In the genomic region with DNA sequence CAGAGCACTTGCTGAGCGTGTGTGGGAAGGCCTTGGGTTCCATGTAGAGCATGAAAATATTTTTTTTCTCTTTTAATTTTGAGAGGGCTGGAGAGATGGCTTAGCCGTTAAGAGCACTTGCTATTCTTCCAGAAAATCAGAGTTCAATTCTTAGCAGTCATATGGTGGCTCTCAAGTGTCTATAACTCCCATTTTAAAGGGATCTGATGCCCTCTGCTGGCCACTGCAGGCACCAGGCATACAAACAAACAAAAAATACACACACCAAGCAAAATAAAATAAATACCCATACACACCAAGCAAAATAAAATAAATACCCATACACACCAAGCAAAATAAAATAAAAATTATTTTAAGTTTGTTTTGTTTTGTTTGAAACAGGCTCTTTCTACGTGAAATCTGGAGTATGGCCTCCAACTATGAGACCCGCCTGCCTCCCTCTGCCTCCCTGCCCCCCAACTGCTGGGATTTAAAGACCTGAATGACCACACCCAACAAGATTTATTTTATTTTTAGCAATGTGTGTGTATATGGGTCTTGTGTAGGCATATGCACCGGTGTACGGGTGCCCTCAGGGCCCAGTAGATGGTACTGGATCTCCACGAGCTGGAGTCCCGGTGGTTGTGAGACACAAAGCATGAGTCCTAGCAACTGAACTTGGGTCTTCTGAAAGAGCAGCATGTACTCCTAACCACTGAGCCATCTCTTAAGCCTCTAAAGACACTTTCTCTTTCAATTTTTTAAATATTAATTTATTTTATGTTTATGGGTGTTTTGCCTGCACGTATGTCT, we compare ENCODE assay signal across 11 mouse cellular contexts. TPM values are rescaled to one million over a fixed set of nuclear protein-coding genes. Genes with fewer than 3 reads are reported as not detected.
DNase-seq lines count a peak whose midpoint lies in the region; ATAC-seq lines count a peak whose summit lies in the region.
"Had no signal": no experiment of that assay in that cellular context is flagged by ENCODE, and none has a peak within 500 bp of the region (broad histone marks: within the 10 kb centered on the region; RNA-seq: fewer than 3 reads in every experiment).

No protein-coding gene starts in this region.

- no peaks in the 10 kb centered on the region for H3K9me3 ChIP-seq in hindbrain, embryonic 14.5 days (ENCODE audit: control insufficient read depth, low read length)
- no peaks in the 10 kb centered on the region for H3K9me3 ChIP-seq in hindbrain, embryonic 16.5 days (ENCODE audit: control insufficient read depth, low read length)
- H3K9me3 ChIP-seq in limb, embryonic 12.5 days = no peaks in the 10 kb centered on the region
- H3K9me3 ChIP-seq: embryonic facial prominence, embryonic 13.5 days; limb, embryonic 15.5 days had no signal

- no peak overlapping the region for H3K9ac ChIP-seq in hindbrain, embryonic 14.5 days
- H3K9ac ChIP-seq in hindbrain, embryonic 16.5 days (ENCODE audit: low read depth, low read length) = no peak overlapping the region
- H3K9ac ChIP-seq in limb, embryonic 12.5 days (replicated peaks) = no peak overlapping the region
- H3K9ac ChIP-seq: limb, embryonic 15.5 days had no signal

- no peak overlapping the region for H3K4me2 ChIP-seq in hindbrain, embryonic 14.5 days (replicated peaks)
- H3K4me2 ChIP-seq in hindbrain, embryonic 16.5 days (ENCODE audit: low read length) = no peak overlapping the region
- H3K4me2 ChIP-seq in limb, embryonic 12.5 days = no peak overlapping the region

- no peak overlapping the region for H3K4me3 ChIP-seq in hindbrain, embryonic 14.5 days (replicated peaks; ENCODE audit: low read length)
- no peak overlapping the region for H3K4me3 ChIP-seq in hindbrain, embryonic 16.5 days (ENCODE audit: low read length)
- H3K4me3 ChIP-seq in limb, embryonic 12.5 days (replicated peaks) = no peak overlapping the region

- H3K4me1 ChIP-seq in hindbrain, embryonic 14.5 days (replicated peaks; ENCODE audit: control insufficient read depth, insufficient read depth, low read length) = no peaks in the 10 kb centered on the region
- no peaks in the 10 kb centered on the region for H3K4me1 ChIP-seq in hindbrain, embryonic 16.5 days (ENCODE audit: control insufficient read depth, insufficient read depth, low read depth, low read length)
- 0 out of 2 replicates have a peak, but pooled peaks cover 8% of the 10 kb centered on the region for H3K4me1 ChIP-seq in limb, embryonic 12.5 days (replicated peaks)

- H3K36me3 ChIP-seq in hindbrain, embryonic 14.5 days (replicated peaks; ENCODE audit: control insufficient read depth, insufficient read depth) = no peaks in the 10 kb centered on the region
- H3K36me3 ChIP-seq in hindbrain, embryonic 16.5 days (ENCODE audit: control insufficient read depth, insufficient read depth, low read length) = no peaks in the 10 kb centered on the region
- no peaks in the 10 kb centered on the region for H3K36me3 ChIP-seq in limb, embryonic 12.5 days
- H3K36me3 ChIP-seq: embryonic facial prominence, embryonic 13.5 days; limb, embryonic 15.5 days had no signal

- peak; percentile 80 for DNase-seq in hindbrain, embryonic 14.5 days (ENCODE audit: low spot score)
- peak; percentile 75 to 76 for DNase-seq in B cell, adult 2 months
- DNase-seq in MN1 (ENCODE audit: low spot score) = peak; percentile 56
- peak; percentile 82 for DNase-seq in embryo, embryonic 10.5 days (ENCODE audit: low spot score)
- DNase-seq in neural tube, embryonic 10.5 days (ENCODE audit: extremely low spot score, low spot score) = peak; percentile 54

- no peak for ATAC-seq in hindbrain, embryonic 14.5 days (ENCODE audit: low FRiP score)
- no peak for ATAC-seq in hindbrain, embryonic 16.5 days
- ATAC-seq in limb, embryonic 12.5 days (ENCODE audit: insufficient number of reproducible peaks, insufficient read depth, low FRiP score, low TSS enrichment, low read depth) = 0 out of 2 replicates have a peak, but pooled peaks have one; percentile 30
- no peak for ATAC-seq in erythroblast, adult 5-6 weeks (replicated peaks; ENCODE audit: low FRiP score, poor library complexity, severe bottlenecking)

- no peak overlapping the region for H3K27ac ChIP-seq in hindbrain, embryonic 14.5 days
- H3K27ac ChIP-seq in hindbrain, embryonic 16.5 days (ENCODE audit: low read depth, low read length) = no peak overlapping the region
- H3K27ac ChIP-seq in limb, embryonic 12.5 days = no peak overlapping the region
- H3K27ac ChIP-seq: embryonic facial prominence, embryonic 13.5 days; limb, embryonic 15.5 days had no signal

- no peaks in the 10 kb centered on the region for H3K27me3 ChIP-seq in hindbrain, embryonic 14.5 days (ENCODE audit: control insufficient read depth, insufficient read depth, low read length)
- no peaks in the 10 kb centered on the region for H3K27me3 ChIP-seq in hindbrain, embryonic 16.5 days (replicated peaks; ENCODE audit: control insufficient read depth, insufficient read depth, low read length)
- no peaks in the 10 kb centered on the region for H3K27me3 ChIP-seq in limb, embryonic 12.5 days
- H3K27me3 ChIP-seq: limb, embryonic 15.5 days had no signal

- WGBS in hindbrain, embryonic 14.5 days = 75% methylated on average over 9 of the region's 9 CpGs
- WGBS in hindbrain, embryonic 16.5 days = 72% methylated on average over 9 of the region's 9 CpGs
- WGBS in limb, embryonic 12.5 days = 76% methylated on average over 9 of the region's 9 CpGs

RNA-seq across cellular contexts. Expression of gene Eno1, which starts 16.8 kb away (rescaled TPM):
- 955 and 1,038 TPM in 2 replicates for polyA plus RNA-seq in hindbrain, embryonic 14.5 days (2014; fragmentation: Nextera tagmentation; extraction: Ambion mirVana)
- 1,276 and 1,360 TPM in 2 replicates for polyA plus RNA-seq in hindbrain, embryonic 16.5 days (2015; fragmentation: Nextera tagmentation; extraction: Ambion mirVana)
- polyA plus RNA-seq in limb, embryonic 12.5 days (2016; fragmentation: Nextera tagmentation; extraction: Ambion mirVana) = 1,793 and 1,872 TPM in 2 replicates
- 111 and 119 TPM in 2 replicates for total RNA-seq in erythroblast, adult 5-6 weeks (2015; ENCODE audit: low replicate concordance)
- total RNA-seq in erythroblast, adult 5-6 weeks (2017; ENCODE audit: low replicate concordance) = 73.2 and 74.7 TPM in 2 replicates

RNA-seq across cellular contexts. Expression of gene Car6, which starts 18.6 kb away (rescaled TPM):
- polyA plus RNA-seq in hindbrain, embryonic 14.5 days (2014; fragmentation: Nextera tagmentation; extraction: Ambion mirVana) = not detected in 2 replicates
- polyA plus RNA-seq in hindbrain, embryonic 16.5 days (2015; fragmentation: Nextera tagmentation; extraction: Ambion mirVana) = not detected in 2 replicates
- 0.22 and 0.33 TPM in 2 replicates for polyA plus RNA-seq in limb, embryonic 12.5 days (2016; fragmentation: Nextera tagmentation; extraction: Ambion mirVana)
- total RNA-seq in erythroblast, adult 5-6 weeks (2015; ENCODE audit: low replicate concordance) = not detected in 2 replicates
- not detected in 2 replicates for total RNA-seq in erythroblast, adult 5-6 weeks (2017; ENCODE audit: low replicate concordance)
- polyA plus RNA-seq: embryonic facial prominence, embryonic 13.5 days; stomach, embryonic 14.5 days had no signal
